In genomic region chr11:95834143-95834667, GRCm38 (mm10) we compare ENCODE assay signal across 8 mouse cellular contexts. TPM values are rescaled to one million over a fixed set of nuclear protein-coding genes. Genes with fewer than 3 reads are reported as not detected.
DNase-seq lines count a peak whose midpoint lies in the region; ATAC-seq and TF ChIP-seq lines count a peak whose summit lies in the region.

No protein-coding gene starts in this region.

- TF ChIP-seq CTCF in ES-Bruce4 (IDR thresholded peaks at IDR 0.05; ENCODE audit: low read depth, low read length), result no peak

- H3K4me3 ChIP-seq in ES-Bruce4 (ENCODE audit: low read depth, low read length), result 0 out of 2 replicates have a peak overlapping the region, but pooled peaks have one; percentile 11
- H3K4me3 ChIP-seq in heart, embryonic 11.5 days (ENCODE audit: low read depth, low read length), result peak overlapping the region; percentile 6; the same call in 1 of the 2 replicates
- H3K4me3 ChIP-seq in limb, embryonic 12.5 days (replicated peaks), result 0 out of 2 replicates have a peak overlapping the region, but pooled peaks have one; percentile 6
- 0 out of 2 replicates have a peak overlapping the region, but pooled peaks have one; percentile 3 for H3K4me3 ChIP-seq in midbrain, embryonic 12.5 days

- no peaks in the 10 kb centered on the region for H3K27me3 ChIP-seq in ES-Bruce4 (ENCODE audit: control insufficient read depth, insufficient read depth, low read length, poor library complexity, severe bottlenecking)
- peaks cover 52% of the 10 kb centered on the region for H3K27me3 ChIP-seq in heart, embryonic 11.5 days (ENCODE audit: control insufficient read depth, insufficient read depth, low read length)
- H3K27me3 ChIP-seq in limb, embryonic 12.5 days, result peaks cover 94% of the 10 kb centered on the region
- H3K27me3 ChIP-seq in midbrain, embryonic 12.5 days, result peaks cover 84% of the 10 kb centered on the region

- no peak for TF ChIP-seq POLR2A in ES-Bruce4 (IDR thresholded peaks at IDR 0.05; ENCODE audit: insufficient read depth, low read length)

- H3K27ac ChIP-seq in ES-Bruce4 (ENCODE audit: insufficient read depth, low read length), result no peak overlapping the region
- H3K27ac ChIP-seq in heart, embryonic 11.5 days (ENCODE audit: low read depth, low read length), result peak overlapping the region; percentile 25; the same call in 1 of the 2 replicates
- no peak overlapping the region for H3K27ac ChIP-seq in limb, embryonic 12.5 days
- no peak overlapping the region for H3K27ac ChIP-seq in midbrain, embryonic 12.5 days (replicated peaks)

- H3K4me1 ChIP-seq in ES-Bruce4 (ENCODE audit: control insufficient read depth, insufficient read depth, low read length), result peaks cover 5% of the 10 kb centered on the region
- peaks cover 66% of the 10 kb centered on the region for H3K4me1 ChIP-seq in heart, embryonic 11.5 days (ENCODE audit: control insufficient read depth, insufficient read depth, low read length)
- H3K4me1 ChIP-seq in limb, embryonic 12.5 days (replicated peaks), result peaks cover 61% of the 10 kb centered on the region
- H3K4me1 ChIP-seq in midbrain, embryonic 12.5 days, result peaks cover 24% of the 10 kb centered on the region

- peak overlapping the region; percentile 44 for H3K4me2 ChIP-seq in heart, embryonic 11.5 days
- peak overlapping the region; percentile 35 for H3K4me2 ChIP-seq in limb, embryonic 12.5 days
- H3K4me2 ChIP-seq in midbrain, embryonic 12.5 days (replicated peaks), result peak overlapping the region; percentile 17

- 2% methylated on average over 22 of the region's 22 CpGs for WGBS in heart, embryonic 11.5 days (ENCODE audit: insufficient replicate concordance)
- WGBS in limb, embryonic 12.5 days, result 3% methylated on average over 22 of the region's 22 CpGs
- 6% methylated on average over 20 of the region's 22 CpGs for WGBS in midbrain, embryonic 12.5 days

- H3K9me3 ChIP-seq in ES-Bruce4 (replicated peaks; ENCODE audit: control insufficient read depth, insufficient read depth, low read length, poor library complexity, severe bottlenecking), result no peaks in the 10 kb centered on the region
- H3K9me3 ChIP-seq in heart, embryonic 11.5 days (replicated peaks; ENCODE audit: control insufficient read depth, low read length), result no peaks in the 10 kb centered on the region
- H3K9me3 ChIP-seq in limb, embryonic 12.5 days, result no peaks in the 10 kb centered on the region
- no peaks in the 10 kb centered on the region for H3K9me3 ChIP-seq in midbrain, embryonic 12.5 days

- no peak overlapping the region for H3K9ac ChIP-seq in ES-Bruce4 (ENCODE audit: low read depth, poor library complexity, severe bottlenecking)
- H3K9ac ChIP-seq in heart, embryonic 11.5 days (ENCODE audit: low read depth, low read length), result no peak overlapping the region
- no peak overlapping the region for H3K9ac ChIP-seq in limb, embryonic 12.5 days (replicated peaks)
- H3K9ac ChIP-seq in midbrain, embryonic 12.5 days (replicated peaks), result no peak overlapping the region

- TF ChIP-seq EP300 in ES-Bruce4 (IDR thresholded peaks at IDR 0.05; ENCODE audit: insufficient read depth, low read depth, low read length), result no peak

- peak; percentile 13 for ATAC-seq in heart, embryonic 11.5 days (replicated peaks; ENCODE audit: insufficient number of reproducible peaks, low FRiP score, low TSS enrichment)
- no peak for ATAC-seq in limb, embryonic 12.5 days (ENCODE audit: insufficient number of reproducible peaks, insufficient read depth, low FRiP score, low TSS enrichment, low read depth)
- no peak for ATAC-seq in midbrain, embryonic 12.5 days (ENCODE audit: low FRiP score, low read depth)

- peak; percentile 60 for DNase-seq in gastrocnemius, postnatal 25 days
- no peak for DNase-seq in gastrocnemius, adult 8-10 months (ENCODE audit: low spot score in 2 of 2)
- DNase-seq in thymus, postnatal 4 days, result peak; percentile 91
- DNase-seq in cerebellum, adult 8-10 months, result no peak

- no peaks in the 10 kb centered on the region for H3K36me3 ChIP-seq in ES-Bruce4 (ENCODE audit: control insufficient read depth, insufficient read depth, low read length, poor library complexity, severe bottlenecking)
- H3K36me3 ChIP-seq in heart, embryonic 11.5 days (ENCODE audit: control insufficient read depth, insufficient read depth, low read length), result no peaks in the 10 kb centered on the region; the same call in 1 of the 2 replicates
- no peaks in the 10 kb centered on the region for H3K36me3 ChIP-seq in limb, embryonic 12.5 days
- no peaks in the 10 kb centered on the region for H3K36me3 ChIP-seq in midbrain, embryonic 12.5 days

RNA-seq across cellular contexts. Expression of gene Gngt2, which starts 2.8 kb away (rescaled TPM):
- total RNA-seq in gastrocnemius, postnatal 25 days (2021), result 1 to 10 TPM; 5.2 to 6.1 TPM
- 1 to 10 TPM; 2.3 to 4.0 (median 2.8) TPM for total RNA-seq in gastrocnemius, adult 8-10 months (2022)
- 7.9 and 9.4 TPM in 2 replicates for polyA plus RNA-seq in ES-Bruce4 (2011; ENCODE audit: insufficient read depth, insufficient read length, low read depth, missing spikeins)
- polyA plus RNA-seq in heart, embryonic 11.5 days (2014; fragmentation: Nextera tagmentation; extraction: Ambion mirVana), result 43.1 and 44.6 TPM in 2 replicates
- 10.1 and 10.2 TPM in 2 replicates for polyA plus RNA-seq in limb, embryonic 12.5 days (2016; fragmentation: Nextera tagmentation; extraction: Ambion mirVana)
- 2.6 and 4.1 TPM in 2 replicates for polyA plus RNA-seq in midbrain, embryonic 12.5 days (2016; fragmentation: Nextera tagmentation; extraction: Ambion mirVana)

RNA-seq across cellular contexts. Expression of gene Abi3, which starts 8.1 kb away (rescaled TPM):
- total RNA-seq in gastrocnemius, postnatal 25 days (2021), result 1 to 10 TPM; 2.2 to 3.2 TPM
- 1 to 10 TPM in 3 of 4 experiments, under 1 TPM in 1; 0.77 to 2.2 (median 1.5) TPM for total RNA-seq in gastrocnemius, adult 8-10 months (2022)
- 1.1 and 1.3 TPM in 2 replicates for polyA plus RNA-seq in ES-Bruce4 (2011; ENCODE audit: insufficient read depth, insufficient read length, low read depth, missing spikeins)
- polyA plus RNA-seq in heart, embryonic 11.5 days (2014; fragmentation: Nextera tagmentation; extraction: Ambion mirVana), result 11.5 and 21.1 TPM in 2 replicates
- polyA plus RNA-seq in limb, embryonic 12.5 days (2016; fragmentation: Nextera tagmentation; extraction: Ambion mirVana), result 3.8 and 4.5 TPM in 2 replicates
- 1.8 TPM in 2 replicates for polyA plus RNA-seq in midbrain, embryonic 12.5 days (2016; fragmentation: Nextera tagmentation; extraction: Ambion mirVana)

RNA-seq across cellular contexts. Expression of gene Phospho1, which starts 9.9 kb away (rescaled TPM):
- 100 to 1,000 TPM; 288 to 335 TPM for total RNA-seq in gastrocnemius, postnatal 25 days (2021)
- 100 to 1,000 TPM; 341 to 419 (median 369) TPM for total RNA-seq in gastrocnemius, adult 8-10 months (2022)
- 5.8 and 6.5 TPM in 2 replicates for polyA plus RNA-seq in ES-Bruce4 (2011; ENCODE audit: insufficient read depth, insufficient read length, low read depth, missing spikeins)
- 1.1 TPM in 1 of 2 replicates, not detected in the other for polyA plus RNA-seq in heart, embryonic 11.5 days (2014; fragmentation: Nextera tagmentation; extraction: Ambion mirVana)
- polyA plus RNA-seq in limb, embryonic 12.5 days (2016; fragmentation: Nextera tagmentation; extraction: Ambion mirVana), result not detected in 2 replicates
- polyA plus RNA-seq in midbrain, embryonic 12.5 days (2016; fragmentation: Nextera tagmentation; extraction: Ambion mirVana), result not detected in 2 replicates

Comparison
In these comparisons a context has a peak if more than half of its experiments do, and no peak if none do; other contexts are left out.
1. DNase-seq: peak in gastrocnemius, postnatal 25 days (single experiment) and thymus, postnatal 4 days (single experiment); none in gastrocnemius, adult 8-10 months (0 of 2) and cerebellum, adult 8-10 months (single experiment).
2. Peak in every context shown above with its lines, with median percentiles within 50 percentile points of each other: H3K4me3 ChIP-seq and H3K4me2 ChIP-seq.